Mouse (Mus musculus) heart, postnatal 25 days (tissue): ENCODE data around the gene Nek6. TPM values are rescaled to one million over a fixed set of nuclear protein-coding genes. Genes with fewer than 3 reads are reported as not detected.

Source experiments
- DNase-seq: peaks from one replicate; pipeline ENCODE4 v3.0.0; 2022; ENCODE audit warnings: low spot score
- intact Hi-C: fragments of 180-260 bp; cut with DNase I; formaldehyde crosslinking; loops from one replicate; pipeline ENCODE4 v1.15.1; 2025
- total RNA-seq, 2 experiments: library from RNA; stranded (reverse); gene quantifications; 2 replicates each; pipeline ENCODE4 v1.2.3; 2021

The Nek6 gene
- total RNA-seq, 2 experiments from 2014 or later = 3.4 to 4.3 TPM

DNA sequence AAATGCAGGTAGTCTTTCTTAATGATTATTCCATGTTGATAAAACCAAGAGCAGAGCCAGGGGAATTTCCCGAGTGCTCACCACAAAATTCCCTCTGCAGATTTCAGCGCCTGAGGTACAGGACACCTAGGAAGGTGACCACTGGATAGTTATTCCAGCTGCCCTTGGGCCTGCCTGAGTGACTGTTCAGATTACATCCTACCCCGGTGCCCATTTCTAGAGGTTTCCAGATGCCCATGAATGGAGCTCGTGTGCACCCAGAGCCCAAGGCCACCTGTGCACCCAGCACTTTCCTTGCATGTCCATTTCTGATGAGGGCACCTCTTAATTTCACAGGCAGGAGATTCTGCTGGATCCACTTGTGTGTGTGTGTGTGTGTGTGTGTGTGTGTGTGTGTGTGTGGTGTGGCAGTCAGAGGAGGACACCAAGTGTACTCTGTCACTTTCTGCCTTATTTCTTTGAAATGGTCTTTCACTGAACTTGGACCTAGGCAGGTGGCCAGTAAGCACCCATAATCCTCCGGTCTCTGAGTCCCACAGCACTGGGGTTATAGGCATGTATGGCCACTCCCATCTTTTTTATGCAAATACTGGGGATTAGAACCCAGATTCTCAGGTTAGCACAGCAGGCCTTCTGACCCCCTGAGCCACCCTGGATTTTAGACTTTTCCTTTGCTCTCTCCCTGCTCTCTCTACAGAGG is 22.9 kb downstream of the Nek6 start:
- intact Hi-C loops = loop anchor here (5.0 kb wide), 1 partner anchor 47 kb away; no protein-coding TSS in a partner anchor
- no peak for DNase-seq

DNA sequence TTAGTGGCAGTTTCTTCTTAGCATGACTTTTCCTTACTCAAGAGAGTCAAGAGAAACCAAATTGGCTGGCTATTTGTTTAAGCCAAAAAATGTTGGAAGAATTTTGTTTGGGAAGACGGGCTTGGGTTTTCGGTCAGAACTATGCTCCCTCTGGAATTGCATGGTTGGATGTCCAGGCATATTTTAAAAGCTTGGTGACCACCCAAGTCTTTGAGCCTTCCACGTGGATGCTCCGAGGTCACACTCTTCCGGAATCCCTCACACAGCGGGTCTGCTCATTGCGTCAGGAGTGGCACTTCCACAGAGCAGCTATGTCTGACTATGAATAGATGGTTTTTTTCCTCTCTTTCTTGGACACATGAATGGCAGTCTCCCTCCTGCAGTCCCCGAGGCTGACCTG is 23.6 kb downstream of the Nek6 start:
- intact Hi-C loops = no loop called here
- DNase-seq = no peak

DNA sequence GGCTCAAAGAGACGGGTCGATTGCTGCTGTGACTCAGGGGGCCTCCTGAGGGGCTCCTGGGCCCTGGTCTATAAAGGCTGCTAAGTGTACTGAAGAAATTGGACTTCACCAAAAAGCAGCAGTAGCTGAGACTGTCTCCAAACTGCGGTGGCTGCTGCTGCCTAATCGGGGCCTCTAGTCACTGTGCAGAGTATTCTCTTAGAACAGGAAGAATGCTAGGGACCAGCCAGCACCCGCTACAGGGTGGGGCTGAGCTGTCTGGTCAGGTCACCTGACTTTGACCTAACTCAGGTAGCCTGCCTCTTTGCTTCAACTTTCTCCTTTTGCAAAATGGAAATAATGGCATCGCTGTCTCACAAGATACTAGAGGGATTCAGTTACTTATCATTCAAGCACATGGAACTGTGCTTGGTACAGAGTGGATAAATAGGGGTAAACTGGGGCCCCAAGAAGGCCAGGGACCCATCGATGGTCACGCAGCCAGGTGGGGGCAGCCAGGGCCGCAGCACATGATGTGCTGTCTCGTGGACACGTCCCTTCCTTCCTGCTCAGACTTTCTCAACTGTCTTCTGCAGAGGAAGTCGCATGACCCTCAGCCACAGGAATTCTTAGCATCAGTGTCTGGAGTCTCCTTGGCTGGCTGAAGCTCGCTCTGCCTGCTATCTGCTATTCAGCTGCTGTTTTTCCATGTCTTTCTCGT is 24.2 kb downstream of the Nek6 start:
- no peak for DNase-seq
- intact Hi-C loops = no loop called here

DNA sequence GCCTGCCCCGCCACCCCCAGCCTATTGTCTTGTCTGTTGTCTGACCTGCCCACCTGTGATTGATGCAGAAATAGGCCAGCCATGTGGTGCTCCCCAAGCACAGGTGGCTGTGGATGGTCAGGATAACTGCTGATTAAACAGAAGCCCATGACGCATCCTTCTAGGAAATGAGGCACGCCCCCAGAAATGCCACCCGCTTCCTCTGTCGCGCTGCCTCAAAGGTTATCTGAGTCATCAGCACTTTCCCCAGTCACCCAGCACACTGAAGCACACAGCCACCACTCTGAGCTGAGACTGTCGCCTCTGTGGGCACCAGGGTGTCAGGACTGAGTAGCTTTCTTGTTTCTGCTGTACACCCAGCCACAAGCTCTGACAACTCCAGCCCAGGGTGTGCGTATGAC is 24.9 kb downstream of the Nek6 start:
- DNase-seq = no peak
- intact Hi-C loops = no loop called here

DNA sequence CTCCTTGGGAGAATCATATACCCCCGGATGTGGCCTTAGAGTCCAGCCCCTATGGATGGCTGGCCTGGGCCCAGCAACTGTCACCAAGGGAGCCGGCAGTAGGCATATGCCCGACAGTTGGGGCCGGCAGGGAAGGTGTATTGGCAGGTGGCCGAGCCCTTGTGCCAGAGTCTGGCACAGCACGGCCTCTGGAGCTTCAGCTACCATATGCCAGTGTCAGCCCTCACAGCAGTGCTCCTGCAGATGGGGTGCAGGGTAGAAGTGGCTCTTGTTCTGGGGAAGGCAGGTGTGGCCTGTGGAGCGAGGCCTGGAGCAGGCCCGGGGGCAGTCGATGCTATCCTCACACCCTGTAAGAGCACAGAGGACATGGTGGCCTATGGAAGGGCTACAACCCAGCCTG is 28.2 kb downstream of the Nek6 start:
- no peak for DNase-seq
- intact Hi-C loops = no loop called here

DNA sequence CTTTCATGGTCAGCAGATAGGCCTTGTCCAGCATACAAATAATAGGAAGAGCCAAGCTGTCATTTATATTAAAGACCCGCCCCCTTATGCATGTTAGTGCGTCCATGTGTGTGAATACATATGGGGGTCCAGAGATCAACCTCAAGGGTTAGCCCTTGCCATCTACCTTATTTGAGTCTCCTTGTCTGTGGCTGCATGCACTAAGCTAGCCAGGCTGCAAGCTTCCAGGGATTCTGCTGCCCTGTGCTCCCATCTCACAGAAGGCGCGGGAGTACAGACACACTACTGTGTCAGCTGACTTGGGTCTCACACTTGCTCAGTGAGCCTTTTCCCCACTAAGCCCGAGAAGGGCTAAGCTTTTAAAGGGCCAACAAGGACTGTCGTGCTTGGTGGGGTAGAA is 29.2 kb downstream of the Nek6 start:
- intact Hi-C loops = no loop called here
- no peak for DNase-seq

DNA sequence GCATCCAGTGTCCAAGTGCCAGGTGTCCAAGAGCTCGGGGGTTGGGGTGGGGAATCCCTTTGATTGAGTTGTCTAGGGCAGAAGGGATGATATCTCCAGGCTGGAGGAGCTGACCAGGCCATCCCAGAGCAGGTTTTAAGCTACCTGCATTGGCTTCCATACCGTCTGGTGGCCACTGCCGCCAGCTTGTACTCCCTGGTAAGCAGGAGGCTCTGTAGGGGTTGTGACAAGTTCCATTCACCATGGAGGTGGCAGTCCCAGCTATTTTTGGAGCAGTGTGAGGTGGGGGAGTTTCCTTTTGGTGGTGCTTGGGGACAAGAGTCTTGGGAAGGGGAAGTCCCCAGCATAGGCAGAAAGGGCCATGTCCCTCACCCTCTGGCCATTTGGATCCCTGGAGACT is 29.7 kb downstream of the Nek6 start:
- intact Hi-C loops = no loop called here
- no peak for DNase-seq

DNA sequence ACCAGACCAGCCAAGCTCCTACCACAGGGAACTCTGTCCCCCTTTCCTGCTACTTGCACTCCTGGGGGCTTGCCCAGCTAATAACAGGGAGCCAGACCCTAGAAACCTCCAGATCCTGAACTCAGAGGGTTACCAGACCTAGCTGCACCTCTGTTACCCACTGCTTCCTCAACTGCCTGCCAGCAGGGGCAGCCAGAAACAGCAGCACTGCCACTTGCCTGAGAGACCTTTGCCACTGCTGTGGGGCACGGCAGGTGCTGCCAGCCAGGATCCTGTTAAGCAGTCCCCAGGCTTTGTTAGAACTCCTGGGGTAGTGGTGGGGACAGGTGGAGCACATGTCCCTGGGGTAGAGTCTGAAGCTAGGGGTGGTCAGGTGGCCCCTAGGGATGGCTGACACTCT is 30.1 kb downstream of the Nek6 start:
- DNase-seq = no peak
- intact Hi-C loops = no loop called here

DNA sequence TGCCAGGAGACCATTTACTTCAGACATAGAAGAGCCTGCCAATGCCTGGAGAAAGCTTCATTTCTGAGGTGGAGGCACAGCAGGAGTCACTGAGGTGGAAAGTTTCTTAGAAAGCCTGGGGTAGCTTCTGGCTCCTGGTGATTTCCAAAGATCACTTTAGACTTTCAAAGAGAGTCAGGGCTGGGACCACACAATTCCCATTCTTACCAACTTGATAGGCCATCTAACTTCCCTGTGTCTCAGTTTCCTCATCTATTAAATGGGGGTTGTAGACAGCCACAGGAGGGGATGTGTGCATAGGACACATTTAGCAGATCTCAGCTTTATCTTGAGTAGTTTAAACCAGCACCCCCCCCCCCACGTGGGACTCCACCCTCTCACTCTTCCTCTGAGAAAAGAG is 30.9 kb downstream of the Nek6 start:
- DNase-seq = no peak
- intact Hi-C loops = no loop called here

DNA sequence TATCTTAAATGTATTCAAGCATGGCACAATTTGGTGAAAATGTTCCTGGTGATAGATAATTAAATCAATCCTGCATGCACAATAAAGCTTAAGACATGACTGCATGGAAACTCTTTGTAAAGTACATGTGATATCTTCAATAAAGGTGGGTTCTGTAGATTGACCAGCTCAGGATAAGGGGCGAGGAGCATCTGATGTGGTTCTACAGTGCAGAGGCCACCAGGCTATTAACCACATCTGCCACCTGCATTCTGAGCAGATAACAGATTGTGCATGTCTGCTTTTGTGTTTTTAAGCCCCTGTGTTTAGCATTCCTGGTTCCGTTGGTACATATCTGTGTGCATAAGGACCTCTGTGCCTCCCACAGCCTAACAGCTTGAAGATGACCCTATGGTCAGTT is 31.7 kb downstream of the Nek6 start:
- intact Hi-C loops = no loop called here
- DNase-seq = no peak

DNA sequence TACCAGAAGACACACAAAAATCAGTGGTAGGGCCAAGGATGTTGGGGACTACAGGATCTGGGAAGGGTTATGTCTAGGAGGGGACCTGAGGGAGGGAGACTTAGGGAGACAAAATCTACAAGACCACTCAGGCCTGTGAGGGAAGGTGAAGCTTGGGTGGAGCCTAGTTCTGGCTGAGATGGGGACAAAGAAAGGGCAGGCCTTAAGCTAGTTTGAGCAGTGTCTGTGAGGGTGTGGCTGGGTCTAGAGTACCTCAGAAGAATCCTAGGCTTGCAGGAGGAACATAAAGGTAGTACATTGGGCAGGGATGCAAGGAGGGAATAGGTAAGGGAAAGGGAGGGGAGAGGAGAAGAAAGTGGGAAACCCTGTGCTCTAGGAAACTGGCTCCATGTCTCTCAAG is 32.9 kb downstream of the Nek6 start:
- intact Hi-C loops = no loop called here
- no peak for DNase-seq

DNA sequence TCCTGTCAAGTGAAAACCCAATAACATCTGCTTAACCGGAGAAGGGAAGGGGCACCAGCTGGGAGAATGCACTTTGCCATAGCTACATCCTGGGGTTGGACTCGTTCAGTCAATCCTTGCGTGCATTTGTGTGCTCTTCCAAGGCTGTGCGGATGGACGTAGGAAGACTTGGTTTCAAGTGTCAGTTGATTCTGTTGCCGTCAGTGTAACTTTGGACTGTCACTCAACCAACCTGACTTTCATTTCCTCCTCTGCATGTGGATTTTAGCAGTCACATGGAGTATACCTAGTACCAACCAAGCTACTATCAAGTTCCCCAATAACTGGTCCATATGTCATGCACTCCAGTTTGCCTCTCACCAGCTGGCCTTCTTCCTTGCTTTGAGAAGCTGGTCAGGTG is 33.5 kb downstream of the Nek6 start:
- no peak for DNase-seq
- intact Hi-C loops = no loop called here

DNA sequence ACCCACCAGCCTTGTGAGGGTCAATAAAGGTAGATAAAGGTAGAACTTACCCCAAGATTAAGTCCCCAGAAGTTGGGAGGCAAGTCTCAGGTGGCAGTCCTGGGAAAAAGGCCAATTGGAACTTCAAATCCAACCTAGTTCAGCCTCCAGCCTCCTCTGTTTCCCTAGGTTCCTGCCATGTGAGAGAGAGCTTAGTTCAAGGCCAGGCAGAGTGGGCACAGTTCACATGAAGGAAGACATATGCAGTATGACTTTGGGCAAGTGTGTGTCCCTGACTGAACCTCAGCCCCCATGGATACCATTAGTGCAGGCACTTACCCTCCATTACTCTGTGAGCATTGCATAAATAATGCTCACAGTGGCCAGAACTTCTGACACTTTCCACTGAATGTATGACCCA is 34.3 kb downstream of the Nek6 start:
- intact Hi-C loops = no loop called here

DNA sequence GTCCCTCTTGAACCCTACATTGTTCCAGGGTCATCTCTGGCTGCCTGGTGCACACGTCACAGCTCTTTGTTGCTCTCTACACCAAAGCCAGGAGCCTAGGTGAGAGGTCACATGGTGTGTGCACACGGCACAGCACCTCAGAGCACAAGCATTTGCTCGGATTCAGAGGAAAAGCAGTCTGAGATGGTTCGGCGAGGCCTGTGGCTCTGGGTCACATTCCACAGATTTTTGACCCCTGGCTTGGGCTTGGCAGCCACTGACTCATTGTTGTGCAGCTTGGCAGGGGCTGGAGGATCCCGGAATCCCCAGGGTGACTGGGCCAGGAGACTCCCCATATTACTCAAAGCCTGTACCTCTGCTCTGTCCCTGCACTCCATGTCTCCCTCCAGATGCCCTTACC is 34.8 kb downstream of the Nek6 start:
- DNase-seq = peak; percentile 70
- intact Hi-C loops = no loop called here

More for the DNA sequence above, 34.3 kb downstream of the Nek6 start:
- no peak for DNase-seq

DNA sequence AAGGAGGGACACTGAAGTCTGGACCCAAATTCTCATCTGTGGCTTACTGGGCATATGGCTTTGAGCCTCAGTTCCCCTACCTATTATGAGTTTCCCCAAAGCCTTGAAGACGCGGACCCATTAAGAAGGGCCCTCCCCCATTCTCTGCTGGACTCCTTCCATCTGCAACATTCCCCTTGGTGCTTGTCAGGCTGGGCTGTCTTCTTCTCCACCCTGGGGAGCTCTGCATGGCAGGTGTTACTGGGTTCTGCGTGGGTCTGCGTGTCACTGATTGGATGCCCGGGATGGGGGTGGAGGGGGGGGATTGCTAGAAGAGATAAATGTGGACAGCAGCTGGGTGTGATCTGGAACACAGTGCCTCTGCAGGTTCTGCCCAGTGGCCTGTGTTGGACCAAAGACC is 35.3 kb downstream of the Nek6 start:
- DNase-seq = no peak
- intact Hi-C loops = no loop called here

DNA sequence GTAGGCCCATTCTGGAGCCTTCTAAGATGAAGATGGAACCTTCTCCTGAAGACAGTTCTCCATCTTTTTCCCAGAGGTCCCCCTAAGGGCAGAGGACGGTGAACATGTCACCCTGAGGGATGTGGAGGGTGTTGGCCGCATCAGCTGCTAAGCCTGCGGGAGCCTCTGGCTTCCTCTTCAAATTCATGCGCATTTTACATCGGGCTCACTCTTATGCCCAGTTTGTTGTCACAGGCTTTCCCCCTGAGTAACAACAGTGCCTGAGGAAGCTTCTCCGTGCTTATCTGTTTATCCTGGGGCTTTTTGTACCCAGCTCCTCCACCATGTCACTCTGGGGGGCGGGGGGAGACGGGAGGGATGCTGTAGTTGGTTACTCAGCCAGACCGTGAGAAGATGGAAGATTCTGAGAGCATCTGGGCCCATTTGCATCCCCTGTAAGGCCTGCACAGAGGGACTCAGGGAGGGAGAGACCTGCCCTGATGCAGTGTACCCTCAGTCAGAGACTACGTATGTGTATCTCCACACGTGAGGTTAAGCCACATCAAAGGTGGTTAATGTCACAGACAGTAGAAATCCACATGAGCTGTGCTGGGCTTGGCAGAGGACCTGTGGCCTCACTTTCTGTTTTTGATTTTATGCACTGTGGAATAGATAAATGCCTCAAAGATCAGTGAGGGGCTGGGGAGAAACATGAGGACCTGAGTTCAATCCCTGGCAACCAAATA is 36.5 kb downstream of the Nek6 start:
- no peak for DNase-seq

DNA sequence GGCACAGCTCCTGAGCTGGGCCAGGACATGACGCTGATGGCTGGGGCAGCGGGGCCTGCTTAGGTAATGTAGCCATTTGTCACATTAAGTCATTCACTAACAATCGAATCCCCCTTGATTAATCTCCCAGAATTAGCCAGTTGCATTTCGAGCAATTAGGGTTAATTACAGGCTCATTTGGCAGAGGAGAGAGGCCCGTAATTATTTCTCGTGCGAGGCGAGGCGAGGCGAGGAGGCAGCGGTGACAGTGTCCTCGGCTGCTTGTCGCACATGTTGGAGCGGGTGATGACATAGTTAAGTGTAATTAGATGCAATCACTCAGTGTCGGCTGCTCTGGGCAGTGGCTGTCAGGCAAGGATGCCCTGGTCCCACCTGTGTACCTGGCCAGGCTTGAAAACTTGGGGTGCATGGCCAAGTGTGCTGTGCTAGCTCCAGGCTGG is 40.6 kb downstream of the Nek6 start:
- intact Hi-C loops = no loop called here
- no peak for DNase-seq

More for the DNA sequence above, 36.5 kb downstream of the Nek6 start:
- intact Hi-C loops = no loop called here

DNA sequence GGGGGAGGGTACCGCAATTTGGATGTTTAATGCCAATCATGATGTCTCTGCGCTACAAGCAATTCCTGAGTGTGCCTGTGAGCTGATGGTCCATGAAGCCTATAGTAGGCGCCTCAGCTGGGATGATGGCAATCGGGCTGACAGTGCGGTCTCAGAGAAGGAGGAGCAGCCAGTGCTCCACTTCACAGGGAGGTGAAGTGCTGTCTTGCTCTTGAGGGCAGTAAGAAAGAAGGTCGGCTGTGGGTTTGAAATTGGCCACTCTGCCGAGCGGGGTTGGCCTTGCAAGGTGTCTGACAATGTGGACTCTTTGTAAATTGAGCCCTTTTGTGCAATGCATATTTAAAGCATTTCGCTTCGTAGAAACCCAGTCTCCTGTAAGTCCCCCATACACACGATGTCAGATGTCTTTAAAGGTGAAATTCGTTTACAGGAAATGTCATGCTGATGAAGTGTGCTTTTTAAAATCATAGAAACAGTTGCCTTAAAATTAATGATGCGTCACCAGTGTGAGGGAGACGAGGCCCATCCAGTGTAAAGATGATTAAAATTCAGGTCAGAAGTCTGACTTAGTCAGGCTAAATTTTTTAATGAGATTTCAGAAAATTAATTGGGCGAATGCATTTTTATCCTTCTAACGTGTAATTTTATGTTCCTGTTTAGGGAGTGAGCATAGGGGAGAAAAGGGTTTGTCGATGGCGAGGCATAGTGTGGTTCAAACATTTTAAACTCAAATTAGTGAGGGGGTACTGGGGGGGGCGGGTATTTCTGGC is 43.0 kb downstream of the Nek6 start:
- DNase-seq = no peak
- intact Hi-C loops = no loop called here

DNA sequence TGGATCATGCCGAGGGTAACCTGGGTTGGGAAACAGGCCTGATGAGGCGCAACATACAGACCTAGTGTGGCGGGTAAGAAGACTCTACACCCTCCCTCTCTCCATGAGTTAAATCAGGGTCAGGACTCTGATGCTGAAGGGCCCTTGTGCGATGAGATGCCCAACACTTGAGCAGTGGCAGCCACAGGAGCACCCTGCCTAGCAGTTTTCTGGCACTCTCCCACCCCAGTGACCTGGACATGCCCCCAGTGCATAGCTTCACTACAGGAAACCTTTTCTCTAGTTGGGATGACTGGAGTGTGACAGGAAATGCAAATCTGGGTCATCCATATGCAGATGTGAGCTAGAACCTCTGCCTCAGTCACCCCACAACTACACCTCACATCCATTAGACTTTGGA is 44.2 kb downstream of the Nek6 start:
- DNase-seq = no peak
- intact Hi-C loops = no loop called here

DNA sequence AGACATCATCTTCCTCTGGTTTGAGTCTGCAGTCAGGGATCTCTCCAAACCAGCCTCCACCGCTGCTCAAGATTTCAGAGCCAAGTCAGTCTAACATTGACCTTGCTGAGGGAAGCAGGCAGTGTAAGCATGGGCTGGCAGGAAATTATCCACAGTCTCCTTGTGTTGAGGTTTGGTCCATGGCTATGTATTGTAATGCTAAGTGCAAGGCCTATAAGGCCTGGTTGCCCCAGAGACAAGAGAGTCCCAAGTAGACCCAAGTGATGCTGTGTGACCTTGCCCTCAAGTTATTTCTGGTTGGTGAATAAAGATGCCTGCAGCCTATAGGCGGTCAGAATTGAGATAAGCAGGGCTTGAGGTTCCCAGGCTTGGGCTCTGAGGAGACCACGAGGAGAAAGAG is 45.3 kb downstream of the Nek6 start:
- intact Hi-C loops = no loop called here
- DNase-seq = no peak
